Comparison of ENCODE assay signal across 9 mouse cellular contexts in the genomic region with DNA sequence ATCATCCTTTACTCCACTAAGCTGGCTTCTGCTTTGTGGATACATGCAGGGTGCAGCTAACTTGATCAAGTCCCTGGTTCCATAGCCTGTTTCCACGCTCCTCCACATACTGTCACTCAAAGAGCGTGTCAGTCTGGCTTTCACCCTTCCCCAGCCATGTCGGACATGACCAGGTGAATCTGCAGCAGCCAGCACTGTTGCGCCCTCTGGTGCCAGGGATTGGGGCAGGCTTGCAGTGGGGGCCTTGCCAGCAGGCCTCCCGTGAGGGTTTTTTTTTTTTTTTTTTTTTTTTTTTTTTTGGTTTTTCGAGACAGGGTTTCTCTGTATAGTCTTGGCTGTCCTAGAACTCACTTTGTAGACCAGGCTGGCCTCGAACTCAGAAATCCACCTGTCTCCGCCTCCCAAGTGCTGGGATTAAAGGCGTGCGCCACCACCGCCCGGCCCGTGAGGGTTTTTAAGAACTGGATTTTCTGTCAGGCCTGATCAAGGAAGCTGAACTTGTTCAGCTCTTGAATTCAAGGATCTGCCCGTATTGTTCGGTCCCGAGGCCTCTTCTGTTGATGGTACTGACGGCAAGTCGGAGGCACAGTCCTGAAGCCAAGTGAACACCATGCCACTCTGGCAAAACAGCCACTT. TPM values are rescaled to one million over a fixed set of nuclear protein-coding genes. Genes with fewer than 3 reads are reported as not detected.
DNase-seq lines count a peak whose midpoint lies in the region; ATAC-seq and TF ChIP-seq lines count a peak whose summit lies in the region.
"Had no signal": no experiment of that assay in that cellular context is flagged by ENCODE, and none has a peak within 500 bp of the region (broad histone marks: within the 10 kb centered on the region; RNA-seq: fewer than 3 reads in every experiment).

No protein-coding gene starts in this region.

- H3K4me1 ChIP-seq in bone marrow, adult 2 months (ENCODE audit: control insufficient read depth, insufficient read depth, low read length), result peaks cover 1% of the 10 kb centered on the region; the same call in 1 of the 2 replicates
- H3K4me1 ChIP-seq in limb, embryonic 12.5 days (replicated peaks), result no peaks in the 10 kb centered on the region
- H3K4me1 ChIP-seq: limb, embryonic 13.5 days had no signal

- TF ChIP-seq CTCF in bone marrow, adult 2 months (IDR thresholded peaks at IDR 0.05; ENCODE audit: control insufficient read depth, insufficient read depth, low read length), result peak; percentile 77

- peak; percentile 70 for DNase-seq in gastrocnemius, adult 18-20 months (ENCODE audit: low spot score)
- no peak for DNase-seq in gastrocnemius, postnatal 25 days
- peak; percentile 69 to 71 for DNase-seq in B cell, adult 2 months
- peak; percentile 51 for DNase-seq in retina, embryonic 14.5 days (ENCODE audit: low spot score)
- no peak for DNase-seq in layer of hippocampus, adult 9-10 months (ENCODE audit: low spot score)

- H3K4me2 ChIP-seq in limb, embryonic 12.5 days, result no peak overlapping the region
- H3K4me2 ChIP-seq: limb, embryonic 13.5 days had no signal

- ATAC-seq in erythroid progenitor cell, adult 5-6 weeks (replicated peaks; ENCODE audit: low FRiP score, poor library complexity, severe bottlenecking), result 0 out of 2 replicates have a peak, but pooled peaks have one; percentile 64
- no peak for ATAC-seq in limb, embryonic 12.5 days (ENCODE audit: insufficient number of reproducible peaks, insufficient read depth, low FRiP score, low TSS enrichment, low read depth)

- H3K9me3 ChIP-seq in limb, embryonic 12.5 days, result no peaks in the 10 kb centered on the region
- H3K9me3 ChIP-seq: limb, embryonic 13.5 days had no signal

- no peak overlapping the region for H3K9ac ChIP-seq in limb, embryonic 12.5 days (replicated peaks)
- H3K9ac ChIP-seq: limb, embryonic 13.5 days had no signal

- peaks cover 95% of the 10 kb centered on the region for H3K36me3 ChIP-seq in limb, embryonic 12.5 days

- 79% methylated on average over 18 of the region's 18 CpGs for WGBS in bone marrow, adult 2 months
- 87% methylated on average over 17 of the region's 18 CpGs for WGBS in limb, embryonic 12.5 days

- no peak overlapping the region for H3K27ac ChIP-seq in bone marrow, adult 2 months (ENCODE audit: control insufficient read depth, insufficient read depth, low read depth, low read length, poor library complexity)
- 0 out of 2 replicates have a peak overlapping the region, but pooled peaks have one; percentile 13 for H3K27ac ChIP-seq in limb, embryonic 12.5 days
- H3K27ac ChIP-seq: limb, embryonic 13.5 days had no signal

- TF ChIP-seq POLR2A in bone marrow, adult 2 months (IDR thresholded peaks at IDR 0.05; ENCODE audit: borderline replicate concordance, control insufficient read depth, low read depth, low read length), result no peak

- no peaks in the 10 kb centered on the region for H3K27me3 ChIP-seq in limb, embryonic 12.5 days
- H3K27me3 ChIP-seq: limb, embryonic 13.5 days had no signal

- H3K4me3 ChIP-seq in bone marrow, adult 2 months (replicated peaks; ENCODE audit: control insufficient read depth, low read depth, low read length), result no peak overlapping the region
- no peak overlapping the region for H3K4me3 ChIP-seq in limb, embryonic 12.5 days (replicated peaks)
- H3K4me3 ChIP-seq: limb, embryonic 13.5 days had no signal

RNA-seq across cellular contexts. Expression of a gene that starts 41.1 kb away (rescaled TPM):
- 10 to 100 TPM; 78.4 to 79.7 TPM for total RNA-seq in gastrocnemius, adult 18-20 months (2021)
- 10 to 100 TPM; 67.0 to 69.6 TPM for total RNA-seq in gastrocnemius, postnatal 25 days (2021)
- polyA plus RNA-seq in bone marrow, adult 2 months (2011; ENCODE audit: insufficient read depth, insufficient read length, low replicate concordance, missing spikeins), result 32.3 and 44.5 TPM in 2 replicates
- total RNA-seq in erythroid progenitor cell, adult 5-6 weeks (2015; ENCODE audit: low replicate concordance), result 19.1 and 26.4 TPM in 2 replicates
- total RNA-seq in erythroid progenitor cell, adult 5-6 weeks (2017; ENCODE audit: low replicate concordance), result 11.1 and 25.3 TPM in 2 replicates
- 69.2 and 89.9 TPM in 2 replicates for polyA plus RNA-seq in limb, embryonic 12.5 days (2016; fragmentation: Nextera tagmentation; extraction: Ambion mirVana)

RNA-seq across cellular contexts. Expression of a gene that starts 44.4 kb away (rescaled TPM):
- 10 to 100 TPM; 10.2 to 11.1 TPM for total RNA-seq in gastrocnemius, adult 18-20 months (2021)
- 10 to 100 TPM; 13.7 to 14.7 TPM for total RNA-seq in gastrocnemius, postnatal 25 days (2021)
- polyA plus RNA-seq in bone marrow, adult 2 months (2011; ENCODE audit: insufficient read depth, insufficient read length, low replicate concordance, missing spikeins), result 7.8 and 16.2 TPM in 2 replicates
- total RNA-seq in erythroid progenitor cell, adult 5-6 weeks (2015; ENCODE audit: low replicate concordance), result 14.1 and 23.1 TPM in 2 replicates
- total RNA-seq in erythroid progenitor cell, adult 5-6 weeks (2017; ENCODE audit: low replicate concordance), result 18.0 and 36.3 TPM in 2 replicates
- polyA plus RNA-seq in limb, embryonic 12.5 days (2016; fragmentation: Nextera tagmentation; extraction: Ambion mirVana), result 26.8 and 29.4 TPM in 2 replicates

Comparison
In these comparisons a context has a peak if more than half of its experiments do, and no peak if none do; other contexts are left out.
1. DNase-seq: peak in gastrocnemius, adult 18-20 months (single experiment), B cell, adult 2 months (2 of 2) and retina, embryonic 14.5 days (single experiment); none in gastrocnemius, postnatal 25 days (single experiment) and layer of hippocampus, adult 9-10 months (single experiment).